17 mouse cellular contexts compared by ENCODE assay signal in the genomic region with DNA sequence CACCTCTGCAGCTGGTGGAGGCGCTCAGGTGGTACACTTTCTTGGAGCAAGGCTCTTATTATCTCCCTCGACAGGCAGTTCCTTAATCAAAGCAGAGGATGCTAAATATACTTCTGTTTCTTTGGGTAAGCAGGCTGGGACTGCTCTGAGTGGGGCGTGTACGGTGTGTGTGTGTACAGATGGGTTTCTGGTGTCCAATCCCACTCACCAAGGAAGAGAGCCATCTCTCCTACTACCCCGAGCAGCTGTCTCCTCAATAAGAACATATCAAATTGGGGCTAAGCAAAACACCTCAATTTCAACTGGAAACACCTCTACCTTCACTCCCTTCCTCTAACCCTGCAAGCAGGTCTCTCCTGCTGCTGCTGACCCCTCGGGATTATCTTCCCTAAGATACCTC.
DNase-seq lines count a peak whose midpoint lies in the region; ATAC-seq and TF ChIP-seq lines count a peak whose summit lies in the region.
"Had no signal": no experiment of that assay in that cellular context is flagged by ENCODE, and none has a peak within 500 bp of the region (broad histone marks: within the 10 kb centered on the region; RNA-seq: fewer than 3 reads in every experiment).

No protein-coding gene starts in this region.

- no peak for ATAC-seq in forebrain, postnatal 0 days
- no peak for ATAC-seq in midbrain, embryonic 16.5 days
- no peak for ATAC-seq in megakaryocyte progenitor cell, adult 5-6 weeks (replicated peaks; ENCODE audit: poor library complexity)
- ATAC-seq: CD4-positive, CD25-positive, alpha-beta regulatory T cell, adult 4 months had no signal

- intact Hi-C loops in left cerebral cortex, adult 2 months (cut with DNase I) = loop anchor here (5.0 kb wide), 1 partner anchor 164 kb away; a partner anchor contains a TSS
- intact Hi-C loops in left cerebral cortex, postnatal 4 days (cut with DNase I) = loop anchor here (5.0 kb wide), 1 partner anchor 164 kb away; a partner anchor contains a TSS

- no peak for TF ChIP-seq CTCF in forebrain, postnatal 0 days (IDR thresholded peaks at IDR 0.05; ENCODE audit: low read depth)
- no peak for TF ChIP-seq CTCF in left cerebral cortex, adult 2 months (IDR thresholded peaks at IDR 0.05)

- WGBS in forebrain, embryonic 10.5 days = 69% methylated on average over 6 of the region's 6 CpGs
- WGBS in forebrain, postnatal 0 days = 60% methylated on average over 6 of the region's 6 CpGs
- 55% methylated on average over 6 of the region's 6 CpGs for WGBS in midbrain, embryonic 16.5 days

- no peak overlapping the region for H3K9ac ChIP-seq in forebrain, postnatal 0 days
- H3K9ac ChIP-seq in midbrain, embryonic 16.5 days (ENCODE audit: low read depth, low read length) = peak overlapping the region; percentile 3; the same call in 1 of the 2 replicates
- H3K9ac ChIP-seq: heart, embryonic 13.5 days had no signal

- peaks cover 7% of the 10 kb centered on the region; the same call in 1 of the 2 replicates for H3K27me3 ChIP-seq in forebrain, embryonic 10.5 days (ENCODE audit: poor library complexity, severe bottlenecking)
- H3K27me3 ChIP-seq in forebrain, postnatal 0 days (ENCODE audit: insufficient read depth, low read length) = no peaks in the 10 kb centered on the region
- no peaks in the 10 kb centered on the region for H3K27me3 ChIP-seq in midbrain, embryonic 16.5 days (ENCODE audit: control insufficient read depth, insufficient read depth, low read depth, low read length)

- no peak for DNase-seq in forebrain, embryonic 10.5 days (ENCODE audit: extremely low spot score, low spot score)
- DNase-seq in forebrain, postnatal 0 days = no peak
- no peak for DNase-seq in left cerebral cortex, adult 2 months (ENCODE audit: extremely low spot score in 1 of 2, low spot score in 2 of 2)
- DNase-seq in left cerebral cortex, postnatal 4 days = no peak
- peak; percentile 31 to 55 for DNase-seq in right cerebral cortex, adult 2 months (ENCODE audit: low spot score in 2 of 2)
- no peak for DNase-seq in right cerebral cortex, postnatal 36 days (ENCODE audit: low spot score in 2 of 2)
- DNase-seq: cerebellum, adult 11-12 months; kidney, adult 11 months; kidney, postnatal 10 days; lung, adult 18-20 months; lung, postnatal 4 days; thymus, adult 2 months had no signal

- peaks cover 89% of the 10 kb centered on the region for H3K4me1 ChIP-seq in forebrain, embryonic 10.5 days
- peaks cover 22% of the 10 kb centered on the region for H3K4me1 ChIP-seq in forebrain, postnatal 0 days (ENCODE audit: insufficient read depth)
- H3K4me1 ChIP-seq in midbrain, embryonic 16.5 days (ENCODE audit: control insufficient read depth, insufficient read depth, low read length) = peaks cover 32% of the 10 kb centered on the region

- no peak overlapping the region for H3K4me2 ChIP-seq in forebrain, postnatal 0 days (ENCODE audit: low read depth)
- no peak overlapping the region for H3K4me2 ChIP-seq in midbrain, embryonic 16.5 days (ENCODE audit: low read length)
- H3K4me2 ChIP-seq: heart, embryonic 13.5 days had no signal

- H3K36me3 ChIP-seq in forebrain, embryonic 10.5 days (replicated peaks) = peaks cover 8% of the 10 kb centered on the region; the same call in 1 of the 2 replicates
- no peaks in the 10 kb centered on the region for H3K36me3 ChIP-seq in forebrain, postnatal 0 days (ENCODE audit: insufficient read depth)
- no peaks in the 10 kb centered on the region for H3K36me3 ChIP-seq in midbrain, embryonic 16.5 days (ENCODE audit: control insufficient read depth, insufficient read depth, low read length)
- H3K36me3 ChIP-seq: heart, embryonic 13.5 days had no signal

- no peaks in the 10 kb centered on the region for H3K9me3 ChIP-seq in forebrain, embryonic 10.5 days
- H3K9me3 ChIP-seq in forebrain, postnatal 0 days (ENCODE audit: low read length) = no peaks in the 10 kb centered on the region
- H3K9me3 ChIP-seq in midbrain, embryonic 16.5 days (replicated peaks; ENCODE audit: control insufficient read depth, low read length, poor library complexity, severe bottlenecking) = no peaks in the 10 kb centered on the region
- H3K9me3 ChIP-seq: G1E; heart, embryonic 13.5 days had no signal

- H3K27ac ChIP-seq in forebrain, embryonic 10.5 days = peak overlapping the region; percentile 72
- H3K27ac ChIP-seq in forebrain, postnatal 0 days (ENCODE audit: low read depth, low read length) = no peak overlapping the region
- H3K27ac ChIP-seq in left cerebral cortex, adult 2 months = peak overlapping the region; percentile 80
- no peak overlapping the region; the same call in 1 of the 2 replicates for H3K27ac ChIP-seq in midbrain, embryonic 16.5 days (ENCODE audit: low read length)
- H3K27ac ChIP-seq: heart, embryonic 13.5 days had no signal

- no peak overlapping the region for H3K4me3 ChIP-seq in forebrain, embryonic 10.5 days
- H3K4me3 ChIP-seq in forebrain, postnatal 0 days (ENCODE audit: low read depth, low read length) = no peak overlapping the region
- no peak overlapping the region for H3K4me3 ChIP-seq in left cerebral cortex, adult 2 months
- H3K4me3 ChIP-seq in midbrain, embryonic 16.5 days (ENCODE audit: low read depth, low read length) = no peak overlapping the region
- H3K4me3 ChIP-seq: heart, embryonic 13.5 days had no signal

Comparison
In these comparisons a context has a peak if more than half of its experiments do, and no peak if none do; other contexts are left out.
1. DNase-seq: peak in right cerebral cortex, adult 2 months (2 of 2); none in forebrain, embryonic 10.5 days (single experiment), forebrain, postnatal 0 days (single experiment), left cerebral cortex, adult 2 months (0 of 2), left cerebral cortex, postnatal 4 days (single experiment) and right cerebral cortex, postnatal 36 days (0 of 2).
2. H3K27ac ChIP-seq: peak in forebrain, embryonic 10.5 days (single experiment) and left cerebral cortex, adult 2 months (single experiment); none in forebrain, postnatal 0 days (single experiment) and midbrain, embryonic 16.5 days (single experiment).